Mouse (Mus musculus): ENCODE measurements around the gene Efhd1. TPM values are rescaled to one million over a fixed set of nuclear protein-coding genes. Genes with fewer than 3 reads are reported as not detected.

Efhd1 gene
- 0.39 TPM in 1 of 4 replicates, not detected in the others for total RNA-seq (2023; ENCODE audit: inconsistent age)

DNA sequence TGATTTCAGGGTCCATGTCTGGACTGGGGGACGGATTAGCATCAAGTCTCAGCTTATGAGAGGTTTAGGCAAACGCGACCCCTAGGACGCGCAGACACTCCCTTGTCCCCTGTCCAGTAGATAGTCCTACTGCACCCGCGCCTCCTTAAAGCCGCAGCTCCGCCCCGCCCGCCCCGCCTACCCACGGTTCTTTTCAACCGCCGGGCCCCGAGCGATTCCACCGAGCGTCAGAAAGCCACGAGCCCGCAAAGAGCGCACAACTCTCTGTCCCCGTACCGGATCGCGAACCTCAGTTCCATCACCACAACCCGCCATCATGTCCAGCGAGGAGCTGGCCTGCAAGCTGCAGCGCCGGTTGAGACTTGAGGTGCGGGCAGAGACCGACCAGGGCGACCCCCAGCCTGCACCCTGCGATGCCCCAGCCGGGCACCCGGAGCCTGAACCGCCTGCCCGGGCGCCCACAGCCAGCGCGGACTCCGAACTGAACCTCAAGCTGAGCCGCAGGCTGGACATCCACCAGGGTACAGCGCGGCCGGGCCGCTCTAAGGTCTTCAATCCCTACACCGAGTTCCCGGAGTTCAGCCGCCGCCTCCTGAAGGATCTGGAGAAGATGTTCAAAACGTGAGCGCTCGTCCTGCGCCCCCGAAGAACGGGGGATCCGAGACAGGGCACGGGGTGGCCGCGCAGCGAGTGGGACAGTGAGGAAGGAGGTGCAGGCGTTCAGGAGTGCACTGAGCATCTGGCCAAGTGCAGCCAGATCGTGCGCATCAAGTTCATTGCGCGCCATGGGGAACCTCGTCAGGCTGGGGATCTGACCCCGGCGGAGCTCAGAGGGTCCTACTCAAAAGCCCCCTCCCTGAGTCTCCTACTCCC lies at the start of gene Efhd1:
Gene Efhd1 (plus strand): TSS at position 230 of the 873 bp plus-strand sequence.

DNA sequence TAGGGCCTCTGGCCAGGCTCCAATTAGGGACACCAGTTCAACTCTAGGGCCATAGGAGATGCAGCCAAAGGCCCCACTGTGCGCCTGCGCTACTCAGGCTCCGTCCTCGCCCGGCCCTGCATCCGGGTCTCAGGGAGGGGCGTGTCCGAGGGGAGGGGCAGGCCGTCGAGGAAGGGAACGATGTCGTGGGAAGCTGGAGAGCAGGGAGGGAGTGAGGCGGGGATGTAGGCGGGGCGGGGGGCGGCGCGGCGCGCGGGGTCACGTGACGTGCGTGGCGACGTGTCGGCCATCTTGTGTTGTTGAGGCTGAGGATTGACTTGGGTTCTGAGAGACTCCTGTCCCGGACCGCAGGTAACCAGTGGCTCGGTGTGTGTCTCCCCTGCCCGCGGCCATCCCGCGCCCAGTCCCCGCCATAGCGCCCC lies 62.6 kb downstream of the Efhd1 start, which contains the start of gene Gigyf2:
Gene Gigyf2 (plus strand): TSS at position 257 of the 422 bp plus-strand sequence.

Other genes with a start within 250 kb of the Efhd1 start
- gene Alppl2, start 174.4 kb upstream of the Efhd1 start, total RNA-seq (2023; ENCODE audit: inconsistent age), result not detected in 4 replicates
- not detected in 4 replicates for gene Alpi, start 162.8 kb upstream of the Efhd1 start, total RNA-seq (2023; ENCODE audit: inconsistent age)
- gene Akp3, start 139.4 kb upstream of the Efhd1 start, total RNA-seq (2023; ENCODE audit: inconsistent age), result not detected in 4 replicates
- gene Ecel1, start 107.8 kb upstream of the Efhd1 start, total RNA-seq (2023; ENCODE audit: inconsistent age), result not detected in 4 replicates
- not detected in 4 replicates for gene Prss56, start 81.0 kb upstream of the Efhd1 start, total RNA-seq (2023; ENCODE audit: inconsistent age)
- gene Chrnd, start 73.8 kb upstream of the Efhd1 start, total RNA-seq (2023; ENCODE audit: inconsistent age), result not detected in 4 replicates
- gene Chrng, start 59.7 kb upstream of the Efhd1 start, total RNA-seq (2023; ENCODE audit: inconsistent age), result not detected in 4 replicates
- gene Eif4e2, start 50.4 kb upstream of the Efhd1 start, total RNA-seq (2023; ENCODE audit: inconsistent age), result 97.9 to 113 TPM (median 103 TPM) in 4 replicates
- gene Gigyf2, start 62.6 kb downstream of the Efhd1 start, total RNA-seq (2023; ENCODE audit: inconsistent age), result 118 to 131 TPM (median 124 TPM) in 4 replicates
- not detected in 4 replicates for gene Kcnj13, start 130.4 kb downstream of the Efhd1 start, total RNA-seq (2023; ENCODE audit: inconsistent age)
- gene Snorc, start 205.9 kb downstream of the Efhd1 start, total RNA-seq (2023; ENCODE audit: inconsistent age), result not detected in 4 replicates
- not detected in 4 replicates for gene Neu2, start 245.5 kb downstream of the Efhd1 start, total RNA-seq (2023; ENCODE audit: inconsistent age)

Measured in B cell, adult (primary cell).